Mouse (Mus musculus): ENCODE measurements around the gene C130050O18Rik.

DNA sequence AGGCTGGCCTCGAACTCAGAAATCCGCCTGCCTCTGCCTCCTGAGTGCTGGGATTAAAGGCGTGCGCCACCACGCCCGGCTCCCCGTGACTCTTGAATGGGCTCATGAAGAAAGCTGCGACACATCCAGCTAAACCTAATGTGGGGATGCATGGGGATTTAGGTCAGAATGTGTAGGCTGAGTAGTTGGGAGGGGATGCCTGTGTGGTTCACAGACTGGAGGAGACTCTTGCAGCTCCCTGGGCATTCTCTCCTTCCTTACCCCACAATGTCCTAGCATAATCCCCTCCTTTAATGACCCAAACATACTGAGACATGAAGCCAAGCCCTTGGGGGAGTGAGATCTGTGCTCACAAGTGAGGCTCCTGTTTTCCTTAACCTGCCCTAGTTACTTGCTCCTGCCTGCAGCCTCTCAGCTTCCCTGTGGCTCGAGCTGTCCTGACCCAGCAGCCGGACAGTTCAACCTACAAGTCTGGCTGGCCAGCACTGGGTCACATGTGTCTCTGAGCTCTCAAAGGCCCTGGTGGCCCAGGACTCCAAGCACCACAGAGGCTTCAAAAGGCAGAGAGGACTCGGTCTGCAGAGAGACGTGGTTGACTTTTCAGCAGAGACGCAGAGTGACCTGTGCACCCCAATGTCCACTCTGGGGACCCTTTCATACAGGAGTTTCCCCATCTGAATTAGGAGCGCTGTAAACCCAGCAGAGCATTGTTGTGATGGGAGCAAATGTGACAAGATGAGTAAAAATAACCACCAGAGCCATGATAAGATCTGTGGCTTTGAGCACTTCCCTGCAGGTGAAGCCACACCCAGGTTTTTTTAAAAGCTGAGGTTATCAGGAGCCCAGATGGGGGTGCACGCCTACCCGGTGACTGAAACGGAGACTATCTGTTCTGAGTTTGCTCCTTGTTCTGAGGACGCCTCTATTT lies 23.2 kb upstream of the C130050O18Rik start:
- TF ChIP-seq POLR2A (IDR thresholded peaks at IDR 0.05; ENCODE audit: insufficient read length, low read depth) (no peak), TCF12 (IDR thresholded peaks at IDR 0.05; ENCODE audit: insufficient read depth, poor library complexity, severe bottlenecking) (no peak)

Measured in myocyte (in vitro differentiated cells).